Mouse (Mus musculus): ENCODE measurements around the gene Fbxo34.

DNA sequence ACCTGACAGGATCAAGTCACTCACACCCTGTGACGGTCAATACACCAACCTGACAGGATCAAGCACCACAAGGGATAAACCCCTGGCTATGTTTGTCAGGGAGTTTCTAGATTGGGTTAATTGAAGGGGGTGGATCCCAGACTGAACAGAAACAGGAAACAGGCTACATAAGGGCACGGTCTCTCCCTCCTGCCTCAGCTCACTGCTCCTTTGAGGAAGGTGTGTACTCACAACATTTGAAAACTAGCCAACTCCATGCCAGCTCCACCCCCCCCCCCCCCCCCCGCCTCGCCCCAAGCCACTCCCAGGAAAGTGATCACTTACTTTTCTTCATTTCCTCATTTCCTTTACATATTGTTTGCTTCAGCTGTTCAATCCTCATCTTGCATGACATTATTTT is 104.0 kb downstream of the Fbxo34 start:
- no peak for TF ChIP-seq CTCF (IDR thresholded peaks at IDR 0.05; ENCODE audit: low read depth)
- TF ChIP-seq EP300 (optimal IDR thresholded peaks at IDR 0.05) = no peak
